Mouse (Mus musculus): ENCODE data around the gene Cd274. TPM values are rescaled to one million over a fixed set of nuclear protein-coding genes. Genes with fewer than 3 reads are reported as not detected.

The Cd274 gene
- 0.12 and 0.74 TPM in 2 replicates for polyA plus RNA-seq (2015; fragmentation: Nextera tagmentation; extraction: Ambion mirVana)

DNA sequence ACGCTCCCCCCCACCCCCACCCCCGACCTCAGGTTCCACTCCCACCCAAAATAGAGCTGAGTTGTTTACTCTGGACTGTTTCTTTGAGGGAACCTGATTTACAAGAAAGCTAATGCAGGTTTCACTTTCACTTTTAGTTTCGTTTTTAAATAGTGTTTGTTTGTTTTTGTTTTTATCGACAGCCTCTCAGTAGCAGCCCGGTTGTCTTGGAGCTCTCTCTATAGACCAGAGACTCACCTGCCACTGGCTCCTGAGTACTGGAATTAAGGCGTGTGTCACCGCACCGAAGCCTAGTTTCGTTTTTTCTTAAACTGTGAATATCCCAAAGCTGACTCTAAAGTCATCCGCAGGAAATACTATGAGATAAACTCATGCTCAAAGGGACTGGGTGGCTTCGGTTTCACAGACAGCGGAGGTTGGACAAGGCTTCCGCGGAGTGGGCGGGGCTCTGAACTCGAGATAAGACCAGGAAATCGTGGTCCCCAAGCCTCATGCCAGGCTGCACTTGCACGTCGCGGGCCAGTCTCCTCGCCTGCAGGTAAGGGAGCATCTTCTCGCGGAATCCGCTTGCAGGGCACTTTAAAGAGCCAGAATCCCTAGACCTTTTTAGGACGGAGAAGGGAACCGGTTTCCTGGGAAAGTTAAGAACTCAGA, at the start of gene Cd274, which contains the start of gene Plgrkt:
Gene Cd274, plus strand, starts transcription at position 487 of the 654 bp plus-strand sequence.
Gene Plgrkt, minus strand, starts transcription at position 422 of the 654 bp plus-strand sequence.

DNA sequence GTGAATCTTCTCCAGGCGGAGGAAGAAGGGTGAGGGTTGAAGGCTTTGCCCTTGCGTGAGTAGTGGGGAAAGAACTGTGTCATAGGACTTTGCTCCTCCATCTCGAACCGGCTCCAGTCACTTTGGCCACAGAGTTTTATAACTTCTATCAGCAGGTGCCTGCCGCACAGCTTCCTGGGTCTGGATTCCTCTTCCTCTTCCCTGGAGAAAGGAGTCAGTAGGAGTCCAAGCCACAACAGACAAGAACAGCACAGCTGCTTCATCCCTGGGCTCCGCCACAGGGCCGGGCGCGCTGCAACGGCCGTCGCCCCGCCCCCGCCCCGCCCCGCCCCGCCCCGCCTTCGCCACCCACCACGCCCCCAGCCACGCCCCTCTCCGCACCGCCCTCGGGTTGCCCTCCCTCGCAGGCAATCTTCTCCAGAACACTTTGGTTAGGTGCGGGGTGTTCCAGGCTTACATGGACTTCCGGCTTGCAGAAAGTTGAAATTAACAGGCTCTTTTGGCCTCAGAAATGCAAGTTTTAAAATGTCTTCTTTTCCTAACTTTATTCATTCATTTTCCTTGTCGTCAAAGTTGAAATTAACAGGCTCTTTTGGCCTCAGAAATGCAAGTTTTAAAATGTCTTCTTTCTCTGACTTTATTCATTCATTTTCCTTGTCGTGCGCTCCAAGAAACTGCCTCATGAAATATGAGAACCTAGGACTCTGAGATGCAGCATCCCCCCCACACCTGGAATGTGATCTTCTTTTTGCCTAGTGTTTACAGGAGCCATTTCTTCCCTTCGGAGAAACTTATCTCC, 42.0 kb upstream of the Cd274 start, which contains the start of gene Insl6:
Gene Insl6, minus strand, starts transcription at position 304 of the 799 bp plus-strand sequence.

DNA sequence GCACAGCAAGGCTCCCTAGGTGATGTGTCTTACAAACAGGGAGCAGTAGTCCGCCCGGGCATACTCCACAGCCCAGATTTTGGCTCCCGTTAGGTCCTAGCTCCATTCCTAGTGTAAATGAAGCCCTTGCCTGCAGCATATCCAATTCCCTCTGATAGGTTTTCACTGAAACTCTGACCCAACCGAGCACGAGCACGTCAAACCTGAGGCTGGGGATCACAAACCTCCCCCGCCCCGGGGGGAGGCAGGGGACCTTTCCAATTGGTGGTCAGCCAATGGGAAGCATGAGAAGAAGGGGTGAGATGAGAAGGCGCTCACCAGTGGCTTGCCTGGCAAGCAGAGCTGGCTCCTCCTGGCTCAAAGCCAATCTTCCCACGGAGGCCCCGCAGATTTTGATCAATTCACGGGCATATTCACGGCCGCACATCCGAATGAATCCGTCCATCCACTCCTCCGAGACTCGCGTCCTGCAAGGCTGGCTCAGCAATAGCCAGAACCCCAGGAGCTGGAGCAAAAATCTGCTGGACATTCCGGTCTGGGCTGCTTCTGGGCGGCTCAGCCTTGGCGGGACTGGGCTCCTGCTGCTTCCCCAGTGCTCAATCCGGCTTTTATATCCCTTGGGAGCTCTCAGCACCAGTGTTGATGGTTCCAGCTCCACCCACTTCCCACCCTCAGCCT, 33.0 kb upstream of the Cd274 start, which contains the start of gene Rln1:
Gene Rln1, minus strand, starts transcription at position 603 of the 678 bp plus-strand sequence.

DNA sequence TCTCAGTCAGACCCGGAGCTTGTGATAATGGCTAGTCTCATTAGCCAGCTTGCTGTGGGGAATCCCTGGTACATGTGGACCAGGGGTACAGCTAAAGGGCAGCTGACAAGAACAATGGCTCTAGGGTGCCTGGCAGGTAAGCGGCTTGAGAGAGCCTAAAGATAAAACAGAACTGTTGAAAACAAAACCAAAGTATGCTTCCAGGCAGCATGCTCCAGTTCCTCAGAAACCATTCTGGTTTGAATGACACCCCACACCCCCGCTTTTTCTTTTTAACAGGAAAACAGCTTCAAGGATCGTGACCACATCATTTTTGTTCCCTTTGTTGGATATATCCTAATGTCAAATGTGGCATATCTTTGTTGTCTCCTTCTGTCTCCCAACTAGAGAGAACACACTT, 43.4 kb downstream of the Cd274 start, which contains the start of gene Pdcd1lg2:
Gene Pdcd1lg2, plus strand, starts transcription at position 301 of the 400 bp plus-strand sequence.

Other genes with a start within 250 kb of the Cd274 start
- 13.7 and 14.5 TPM in 2 replicates for gene Jak2, start 115.6 kb upstream of the Cd274 start, polyA plus RNA-seq (2015; fragmentation: Nextera tagmentation; extraction: Ambion mirVana)
- gene Insl6, start 42.1 kb upstream of the Cd274 start, polyA plus RNA-seq (2015; fragmentation: Nextera tagmentation; extraction: Ambion mirVana) = 3.9 and 4.0 TPM in 2 replicates
- 0.18 TPM in 1 of 2 replicates, not detected in the other for gene Rln1, start 32.8 kb upstream of the Cd274 start, polyA plus RNA-seq (2015; fragmentation: Nextera tagmentation; extraction: Ambion mirVana)
- gene Plgrkt, start 65 bp upstream of the Cd274 start, polyA plus RNA-seq (2015; fragmentation: Nextera tagmentation; extraction: Ambion mirVana) = 60.4 and 66.6 TPM in 2 replicates
- gene Pdcd1lg2, start 43.5 kb downstream of the Cd274 start, polyA plus RNA-seq (2015; fragmentation: Nextera tagmentation; extraction: Ambion mirVana) = 0.15 TPM in 1 of 2 replicates, not detected in the other
- gene Ric1, start 154.8 kb downstream of the Cd274 start, polyA plus RNA-seq (2015; fragmentation: Nextera tagmentation; extraction: Ambion mirVana) = 8.0 and 8.6 TPM in 2 replicates